ENCODE assay signal across 25 mouse cellular contexts in genomic region chr10:94918618-94919017, GRCm38 (mm10). TPM values are rescaled to one million over a fixed set of nuclear protein-coding genes. Genes with fewer than 3 reads are reported as not detected.
DNase-seq lines count a peak whose midpoint lies in the region; ATAC-seq and TF ChIP-seq lines count a peak whose summit lies in the region.
"Had no signal": no experiment of that assay in that cellular context is flagged by ENCODE, and none has a peak within 500 bp of the region (broad histone marks: within the 10 kb centered on the region; RNA-seq: fewer than 3 reads in every experiment).

No protein-coding gene starts in this region.

- H3ac ChIP-seq in myocyte (ENCODE audit: control insufficient read depth, insufficient read length), result no peak overlapping the region

- WGBS in liver, embryonic 14.5 days (ENCODE audit: insufficient replicate concordance), result 53% methylated on average over 7 of the region's 7 CpGs
- WGBS in neural tube, embryonic 15.5 days, result 82% methylated on average over 7 of the region's 7 CpGs

- intact Hi-C loops in left cerebral cortex, adult 2 months (cut with DNase I), result no loop called here

- TF ChIP-seq EP300 in liver, embryonic 14.5 days (IDR thresholded peaks at IDR 0.05; ENCODE audit: low read depth), result no peak

- no peak for TF ChIP-seq POLR2A in bone marrow macrophage, adult 2 months (IDR thresholded peaks at IDR 0.05; ENCODE audit: borderline replicate concordance, low read depth, low read length)
- TF ChIP-seq POLR2A in myocyte (IDR thresholded peaks at IDR 0.05; ENCODE audit: insufficient read length, low read depth), result no peak

- no peak for DNase-seq in left cerebral cortex, adult 2 months (ENCODE audit: extremely low spot score in 1 of 2, low spot score in 2 of 2)
- no peak for DNase-seq in left cerebral cortex, adult 8-10 months (ENCODE audit: low spot score in 2 of 2)
- no peak for DNase-seq in liver, embryonic 14.5 days (ENCODE audit: low read depth in 3 of 3, low spot score in 3 of 3)
- no peak for DNase-seq in embryo, embryonic 9.5 days (ENCODE audit: extremely low spot score)
- DNase-seq: adrenal gland, postnatal 10 days; B cell, adult 2 months; cerebellum, adult 11-12 months; cerebellum, adult 9-11 months; embryo, embryonic 11 days; gastrocnemius, postnatal 14 days; heart, postnatal 14 days; kidney, adult 11 months; kidney, postnatal 14 days; left cerebral cortex, postnatal 4 days; lung, embryonic 14.5 days; lung, postnatal 14 days; thymus, postnatal 4 days had no signal

- H3K4me1 ChIP-seq in bone marrow macrophage, adult 2 months (ENCODE audit: control insufficient read depth, insufficient read depth, low read length), result peaks cover 80% of the 10 kb centered on the region
- peaks cover 52 to 66% of the 10 kb centered on the region in 2 experiments for H3K4me1 ChIP-seq in liver, embryonic 14.5 days (replicated peaks; ENCODE audit: control insufficient read depth in 2 of 2, insufficient read depth in 2 of 2, low read length in 1 of 2)
- H3K4me1 ChIP-seq in neural tube, embryonic 15.5 days, result peaks cover 20% of the 10 kb centered on the region

- no peak for TF ChIP-seq CTCF in left cerebral cortex, adult 2 months (IDR thresholded peaks at IDR 0.05)
- no peak for TF ChIP-seq CTCF in bone marrow macrophage, adult 2 months (IDR thresholded peaks at IDR 0.05; ENCODE audit: low read depth, low read length)
- no peak for TF ChIP-seq CTCF in liver, embryonic 14.5 days (IDR thresholded peaks at IDR 0.05; ENCODE audit: low read depth)

- H3K27me3 ChIP-seq in liver, embryonic 14.5 days (ENCODE audit: control insufficient read depth, insufficient read depth, low read length), result no peaks in the 10 kb centered on the region
- H3K27me3 ChIP-seq in myocyte (ENCODE audit: control insufficient read depth, insufficient read depth, insufficient read length), result no peaks in the 10 kb centered on the region
- no peaks in the 10 kb centered on the region for H3K27me3 ChIP-seq in neural tube, embryonic 15.5 days (replicated peaks)
- H3K27me3 ChIP-seq: embryonic facial prominence, embryonic 13.5 days; forebrain, embryonic 12.5 days; hindbrain, embryonic 15.5 days; midbrain, embryonic 13.5 days had no signal

- H3K4me3 ChIP-seq in left cerebral cortex, adult 2 months, result no peak overlapping the region
- peak overlapping the region; percentile 21 for H3K4me3 ChIP-seq in bone marrow macrophage, adult 2 months (ENCODE audit: insufficient read depth, low read length)
- H3K4me3 ChIP-seq in liver, embryonic 14.5 days (ENCODE audit: insufficient read depth in 1 of 2, low read depth in 2 of 2, low read length in 2 of 2), result peak overlapping the region; percentile 39 to 58
- no peak overlapping the region for H3K4me3 ChIP-seq in myocyte
- no peak overlapping the region for H3K4me3 ChIP-seq in neural tube, embryonic 15.5 days (replicated peaks)
- H3K4me3 ChIP-seq: embryonic facial prominence, embryonic 13.5 days; forebrain, embryonic 12.5 days; hindbrain, embryonic 10.5 days; hindbrain, embryonic 15.5 days; midbrain, embryonic 13.5 days had no signal

- peak overlapping the region; percentile 77 for H3K4me2 ChIP-seq in liver, embryonic 14.5 days (ENCODE audit: low read depth)
- peak overlapping the region; percentile 48 for H3K4me2 ChIP-seq in myocyte (ENCODE audit: low read depth)
- H3K4me2 ChIP-seq in neural tube, embryonic 15.5 days, result no peak overlapping the region
- H3K4me2 ChIP-seq: embryonic facial prominence, embryonic 13.5 days; forebrain, embryonic 12.5 days; hindbrain, embryonic 15.5 days; midbrain, embryonic 13.5 days had no signal

- ATAC-seq in liver, embryonic 14.5 days (ENCODE audit: insufficient read depth), result no peak
- no peak for ATAC-seq in neural tube, embryonic 15.5 days (ENCODE audit: low FRiP score)
- ATAC-seq: midbrain, embryonic 13.5 days had no signal

- H3K36me3 ChIP-seq in liver, embryonic 14.5 days (replicated peaks; ENCODE audit: control insufficient read depth, insufficient read depth, low read depth), result no peaks in the 10 kb centered on the region
- H3K36me3 ChIP-seq in myocyte (ENCODE audit: control insufficient read depth, insufficient read depth), result no peaks in the 10 kb centered on the region
- H3K36me3 ChIP-seq in neural tube, embryonic 15.5 days, result peaks cover 12% of the 10 kb centered on the region
- H3K36me3 ChIP-seq: embryonic facial prominence, embryonic 13.5 days had no signal

- H3K9me3 ChIP-seq in liver, embryonic 14.5 days (ENCODE audit: control insufficient read depth, low read length), result no peaks in the 10 kb centered on the region
- H3K9me3 ChIP-seq in neural tube, embryonic 15.5 days (replicated peaks), result no peaks in the 10 kb centered on the region
- H3K9me3 ChIP-seq: embryonic facial prominence, embryonic 13.5 days; forebrain, embryonic 12.5 days; hindbrain, embryonic 10.5 days; hindbrain, embryonic 15.5 days; midbrain, embryonic 13.5 days had no signal

- H3K79me2 ChIP-seq in myocyte (ENCODE audit: control insufficient read depth, insufficient read depth), result no peaks in the 10 kb centered on the region

- peak overlapping the region; percentile 93 for H3K9ac ChIP-seq in liver, embryonic 14.5 days (replicated peaks)
- no peak overlapping the region for H3K9ac ChIP-seq in neural tube, embryonic 15.5 days (replicated peaks)
- H3K9ac ChIP-seq: forebrain, embryonic 12.5 days; hindbrain, embryonic 15.5 days; lung, embryonic 14.5 days; midbrain, embryonic 13.5 days had no signal

- peak overlapping the region; percentile 9; the same call in 1 of the 2 replicates for H3K27ac ChIP-seq in left cerebral cortex, adult 2 months
- peak overlapping the region; percentile 98 for H3K27ac ChIP-seq in bone marrow macrophage, adult 2 months (ENCODE audit: insufficient read depth, low read depth, low read length)
- peak overlapping the region; percentile 94 for H3K27ac ChIP-seq in liver, embryonic 14.5 days
- no peak overlapping the region for H3K27ac ChIP-seq in neural tube, embryonic 15.5 days (replicated peaks)
- H3K27ac ChIP-seq: embryonic facial prominence, embryonic 13.5 days; hindbrain, embryonic 15.5 days had no signal

TF ChIP-seq in myocyte, 11 proteins besides CTCF, POLR2A, EP300 and RAD21:
- TF ChIP-seq MYOG (IDR thresholded peaks at IDR 0.05; ENCODE audit: control insufficient read depth in 1 of 3, insufficient read depth in 1 of 3, insufficient read length in 2 of 3, low read depth in 2 of 3), result no peak
- no peak for TF ChIP-seq CEBPB (IDR thresholded peaks at IDR 0.05; ENCODE audit: insufficient read depth, poor library complexity, severe bottlenecking)
- no peak for TF ChIP-seq TCF12 (IDR thresholded peaks at IDR 0.05; ENCODE audit: insufficient read depth, poor library complexity, severe bottlenecking)
- TF ChIP-seq REST (IDR thresholded peaks at IDR 0.05; ENCODE audit: insufficient read depth, insufficient read length), result no peak
- TF ChIP-seq MAX (IDR thresholded peaks at IDR 0.05; ENCODE audit: low read depth), result no peak
- no peak for TF ChIP-seq MYOD1 (IDR thresholded peaks at IDR 0.05; ENCODE audit: control insufficient read depth in 1 of 3, insufficient read length in 2 of 3, low read depth in 2 of 3)
- TF ChIP-seq SRF (IDR thresholded peaks at IDR 0.05; ENCODE audit: control insufficient read depth, insufficient read length, low read depth), result no peak
- no peak for TF ChIP-seq USF1 (IDR thresholded peaks at IDR 0.05; ENCODE audit: low read depth)

RNA-seq across cellular contexts. Expression of gene Plxnc1, which starts 26.0 kb away (rescaled TPM):
- 10 to 100 TPM; 46.2 to 49.9 TPM for total RNA-seq in left cerebral cortex, adult 2 months (2021)
- 10 to 100 TPM; 32.6 to 44.3 (median 38.4) TPM for total RNA-seq in left cerebral cortex, adult 8-10 months (2022)
- polyA plus RNA-seq in bone marrow macrophage, adult 2 months (2012; ENCODE audit: insufficient read depth, insufficient read length, missing spikeins), result 76.7 and 82.8 TPM in 2 replicates
- 1.4 and 2.0 TPM in 2 replicates for polyA plus RNA-seq in liver, embryonic 14.5 days (2012; rRNA removed)
- 2.1 and 2.5 TPM in 2 replicates for polyA plus RNA-seq in liver, embryonic 14.5 days (2014; fragmentation: Nextera tagmentation; extraction: Ambion mirVana)
- not detected for polyA plus RNA-seq in myocyte (2012; fragmentation: generic; extraction: Trizol)
- 7.6 and 9.8 TPM in 2 replicates for polyA plus RNA-seq in neural tube, embryonic 15.5 days (2015; fragmentation: Nextera tagmentation; extraction: Ambion mirVana)

Comparison
In these comparisons a context has a peak if more than half of its experiments do, and no peak if none do; other contexts are left out.
1. H3K4me3 ChIP-seq: peak in bone marrow macrophage, adult 2 months (single experiment) and liver, embryonic 14.5 days (2 of 2); none in left cerebral cortex, adult 2 months (single experiment), myocyte (single experiment) and neural tube, embryonic 15.5 days (single experiment).